Mouse (Mus musculus): Measurements from ENCODE around the gene Phka2. TPM values are rescaled to one million over a fixed set of nuclear protein-coding genes. Genes with fewer than 3 reads are reported as not detected.

Phka2 gene
- 15.7 and 19.3 TPM in 2 replicates for polyA plus RNA-seq (2014; fragmentation: Nextera tagmentation; extraction: Ambion mirVana)

- Histone ChIP-seq H3K27me3 (ENCODE audit: control insufficient read depth, insufficient read depth, low read length) (0 out of 2 replicates have a peak, but pooled peaks cover 8% of the 10 kb centered on the region), H3K9ac (ENCODE audit: low read length) (peak within 1 kb of the TSS; percentile 65), H3K27ac (replicated peaks; ENCODE audit: low read depth, low read length) (peak within 1 kb of the TSS; percentile 65), H3K36me3 (ENCODE audit: control insufficient read depth, insufficient read depth, low read length) (no peaks in the 10 kb centered on the region), H3K4me3 (ENCODE audit: low read depth, low read length) (peak within 1 kb of the TSS; percentile 46), H3K4me2 (ENCODE audit: low read depth, severe bottlenecking) (peak within 1 kb of the TSS; percentile 37), H3K9me3 (ENCODE audit: control insufficient read depth, low read length) (no peaks in the 10 kb centered on the region), H3K4me1 (ENCODE audit: control insufficient read depth, insufficient read depth, low read length) (no peaks in the 10 kb centered on the region)
- 23% methylated on average over 45 of the region's 61 CpGs for WGBS
- peak; percentile 98 for ATAC-seq (ENCODE audit: insufficient number of reproducible peaks, low FRiP score, low TSS enrichment, low read depth)
- peak; percentile 84 for DNase-seq (ENCODE audit: low spot score)
These were observed at the start of gene Phka2 for GRCm38 (mm10) chrX:160502048-160503041. Gene Phka2, plus strand, starts transcription at chrX:160502166.

DNA sequence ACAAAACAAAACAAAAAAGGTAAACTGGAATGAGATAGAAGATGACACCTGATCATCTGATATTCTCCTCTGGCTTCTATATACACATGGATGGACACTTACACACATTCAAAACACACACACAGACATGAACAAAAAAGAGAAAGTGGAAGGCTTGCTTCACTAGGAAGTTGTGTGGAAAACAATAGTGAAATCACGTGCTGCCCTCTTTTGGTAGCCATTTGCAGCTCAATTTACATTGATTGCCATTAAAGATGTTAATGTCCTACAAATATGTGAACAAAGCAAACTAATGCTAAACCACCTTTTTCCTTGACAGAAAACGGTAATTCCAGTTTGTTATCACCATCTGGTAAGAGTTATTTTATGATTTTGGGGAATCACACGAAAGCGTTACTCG lies 46.3 kb upstream of the Phka2 start:
- H3K36me3 ChIP-seq (ENCODE audit: control insufficient read depth, insufficient read depth, low read length), result no peaks in the 10 kb centered on the region
- no peak overlapping the region for H3K4me2 ChIP-seq (ENCODE audit: low read depth, severe bottlenecking)
- no peak overlapping the region for H3K4me3 ChIP-seq (ENCODE audit: low read depth, low read length)
- no peaks in the 10 kb centered on the region for H3K9me3 ChIP-seq (ENCODE audit: control insufficient read depth, low read length)
- no peak overlapping the region for H3K27ac ChIP-seq (replicated peaks; ENCODE audit: low read depth, low read length)
- ATAC-seq (ENCODE audit: insufficient number of reproducible peaks, low FRiP score, low TSS enrichment, low read depth) (no peak), DNase-seq (ENCODE audit: low spot score) (no peak)
- no peak overlapping the region for H3K9ac ChIP-seq (ENCODE audit: low read length)
- 0 out of 2 replicates have a peak, but pooled peaks cover 2% of the 10 kb centered on the region for H3K27me3 ChIP-seq (ENCODE audit: control insufficient read depth, insufficient read depth, low read length)
- 73% methylated on average over 5 of the region's 5 CpGs for WGBS
- no peaks in the 10 kb centered on the region for H3K4me1 ChIP-seq (ENCODE audit: control insufficient read depth, insufficient read depth, low read length)

DNA sequence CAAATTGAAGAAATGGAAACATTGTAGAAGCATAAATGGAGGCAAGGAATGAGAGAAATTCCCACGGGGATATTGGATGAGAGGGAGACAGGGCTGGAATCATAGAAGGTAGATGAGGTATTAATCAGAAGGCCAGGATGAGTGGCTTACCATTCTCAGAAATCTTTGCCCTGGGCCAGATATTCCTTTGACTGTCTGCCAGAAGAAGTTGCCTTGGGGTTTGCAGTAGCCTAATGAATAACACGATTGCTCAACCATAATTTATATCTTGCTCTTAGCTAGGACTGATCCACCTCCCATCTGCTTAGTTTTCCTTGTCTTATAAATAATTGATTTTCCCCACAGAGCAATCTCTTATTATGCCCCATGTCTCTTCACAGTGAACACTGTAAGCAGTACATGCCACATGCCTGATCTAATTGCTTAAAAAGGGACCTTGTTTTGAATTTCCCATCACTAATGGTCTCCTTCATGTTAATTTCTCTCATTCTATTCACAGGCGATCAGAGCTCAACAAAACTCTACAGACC lies 30.6 kb upstream of the Phka2 start:
- Histone ChIP-seq H3K27ac (replicated peaks; ENCODE audit: low read depth, low read length) (no peak overlapping the region), H3K9ac (ENCODE audit: low read length) (no peak overlapping the region), H3K9me3 (ENCODE audit: control insufficient read depth, low read length) (no peaks in the 10 kb centered on the region), H3K4me1 (ENCODE audit: control insufficient read depth, insufficient read depth, low read length) (no peaks in the 10 kb centered on the region), H3K27me3 (ENCODE audit: control insufficient read depth, insufficient read depth, low read length) (0 out of 2 replicates have a peak, but pooled peaks cover 3% of the 10 kb centered on the region), H3K4me2 (ENCODE audit: low read depth, severe bottlenecking) (no peak overlapping the region), H3K36me3 (ENCODE audit: control insufficient read depth, insufficient read depth, low read length) (no peaks in the 10 kb centered on the region), H3K4me3 (ENCODE audit: low read depth, low read length) (no peak overlapping the region)
- 91% methylated on average over 3 of the region's 3 CpGs for WGBS
- no peak for ATAC-seq (ENCODE audit: insufficient number of reproducible peaks, low FRiP score, low TSS enrichment, low read depth)
- DNase-seq (ENCODE audit: low spot score), result no peak

GRCm38 (mm10) chrX:160489784-160490183 lies 12.2 kb upstream of the Phka2 start:
- Histone ChIP-seq H3K27ac (replicated peaks; ENCODE audit: low read depth, low read length) (no peak overlapping the region), H3K4me2 (ENCODE audit: low read depth, severe bottlenecking) (no peak overlapping the region), H3K9ac (ENCODE audit: low read length) (no peak overlapping the region), H3K4me1 (ENCODE audit: control insufficient read depth, insufficient read depth, low read length) (no peaks in the 10 kb centered on the region), H3K27me3 (ENCODE audit: control insufficient read depth, insufficient read depth, low read length) (peaks cover 7% of the 10 kb centered on the region), H3K36me3 (ENCODE audit: control insufficient read depth, insufficient read depth, low read length) (no peaks in the 10 kb centered on the region), H3K4me3 (ENCODE audit: low read depth, low read length) (no peak overlapping the region), H3K9me3 (ENCODE audit: control insufficient read depth, low read length) (no peaks in the 10 kb centered on the region)
- no peak for DNase-seq (ENCODE audit: low spot score)
- ATAC-seq (ENCODE audit: insufficient number of reproducible peaks, low FRiP score, low TSS enrichment, low read depth), result no peak
- WGBS, result 78% methylated on average over 2 of the region's 2 CpGs

DNA sequence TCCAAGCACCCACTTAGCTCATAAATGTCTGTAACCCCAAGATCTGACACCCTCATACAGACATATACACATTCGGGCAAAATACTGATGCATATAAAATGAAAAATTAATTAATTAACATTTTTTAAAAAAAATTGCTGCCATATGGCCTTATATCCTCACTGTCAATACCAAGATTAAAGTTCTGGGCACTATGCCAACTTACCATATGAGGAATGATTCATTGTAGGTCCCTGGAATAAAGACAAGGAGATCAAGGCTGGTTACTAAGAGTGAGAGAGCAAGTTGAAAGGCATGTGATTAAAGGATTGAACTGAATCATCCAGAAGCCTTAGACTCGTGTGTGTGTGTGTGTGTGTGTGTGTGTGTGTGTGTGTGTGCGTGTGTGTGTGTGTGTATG lies 7.6 kb upstream of the Phka2 start:
- no peak overlapping the region for H3K4me3 ChIP-seq (ENCODE audit: low read depth, low read length)
- DNase-seq (ENCODE audit: low spot score) (no peak), ATAC-seq (ENCODE audit: insufficient number of reproducible peaks, low FRiP score, low TSS enrichment, low read depth) (no peak)
- H3K27me3 ChIP-seq (ENCODE audit: control insufficient read depth, insufficient read depth, low read length), result peaks cover 6% of the 10 kb centered on the region
- H3K9me3 ChIP-seq (ENCODE audit: control insufficient read depth, low read length), result no peaks in the 10 kb centered on the region
- H3K4me2 ChIP-seq (ENCODE audit: low read depth, severe bottlenecking), result no peak overlapping the region
- H3K36me3 ChIP-seq (ENCODE audit: control insufficient read depth, insufficient read depth, low read length), result no peaks in the 10 kb centered on the region
- H3K4me1 ChIP-seq (ENCODE audit: control insufficient read depth, insufficient read depth, low read length), result no peaks in the 10 kb centered on the region
- no peak overlapping the region for H3K27ac ChIP-seq (replicated peaks; ENCODE audit: low read depth, low read length)
- no peak overlapping the region for H3K9ac ChIP-seq (ENCODE audit: low read length)
- WGBS, result 89% methylated on average over 2 of the region's 3 CpGs

GRCm38 (mm10) chrX:160494921-160495320 lies 7.0 kb upstream of the Phka2 start:
- 65% methylated on average over 6 of the region's 6 CpGs for WGBS
- Histone ChIP-seq H3K4me2 (ENCODE audit: low read depth, severe bottlenecking) (no peak overlapping the region), H3K9me3 (ENCODE audit: control insufficient read depth, low read length) (no peaks in the 10 kb centered on the region), H3K4me1 (ENCODE audit: control insufficient read depth, insufficient read depth, low read length) (no peaks in the 10 kb centered on the region), H3K36me3 (ENCODE audit: control insufficient read depth, insufficient read depth, low read length) (no peaks in the 10 kb centered on the region), H3K4me3 (ENCODE audit: low read depth, low read length) (no peak overlapping the region), H3K27ac (replicated peaks; ENCODE audit: low read depth, low read length) (no peak overlapping the region), H3K9ac (ENCODE audit: low read length) (no peak overlapping the region), H3K27me3 (ENCODE audit: control insufficient read depth, insufficient read depth, low read length) (peaks cover 6% of the 10 kb centered on the region)
- DNase-seq (ENCODE audit: low spot score), result no peak
- ATAC-seq (ENCODE audit: insufficient number of reproducible peaks, low FRiP score, low TSS enrichment, low read depth), result no peak

- no peaks in the 10 kb centered on the region for H3K4me1 ChIP-seq (ENCODE audit: control insufficient read depth, insufficient read depth, low read length)
- ATAC-seq (ENCODE audit: insufficient number of reproducible peaks, low FRiP score, low TSS enrichment, low read depth), result no peak
- no peak overlapping the region for H3K27ac ChIP-seq (replicated peaks; ENCODE audit: low read depth, low read length)
- H3K4me2 ChIP-seq (ENCODE audit: low read depth, severe bottlenecking), result no peak overlapping the region
- DNase-seq (ENCODE audit: low spot score), result no peak
- H3K4me3 ChIP-seq (ENCODE audit: low read depth, low read length), result no peak overlapping the region
- H3K9me3 ChIP-seq (ENCODE audit: control insufficient read depth, low read length), result no peaks in the 10 kb centered on the region
- WGBS, result 77% methylated on average over 5 of the region's 5 CpGs
- no peak overlapping the region for H3K9ac ChIP-seq (ENCODE audit: low read length)
- peaks cover 6% of the 10 kb centered on the region for H3K27me3 ChIP-seq (ENCODE audit: control insufficient read depth, insufficient read depth, low read length)
- no peaks in the 10 kb centered on the region for H3K36me3 ChIP-seq (ENCODE audit: control insufficient read depth, insufficient read depth, low read length)
These were observed 5.5 kb upstream of the Phka2 start for GRCm38 (mm10) chrX:160496473-160496872.

DNA sequence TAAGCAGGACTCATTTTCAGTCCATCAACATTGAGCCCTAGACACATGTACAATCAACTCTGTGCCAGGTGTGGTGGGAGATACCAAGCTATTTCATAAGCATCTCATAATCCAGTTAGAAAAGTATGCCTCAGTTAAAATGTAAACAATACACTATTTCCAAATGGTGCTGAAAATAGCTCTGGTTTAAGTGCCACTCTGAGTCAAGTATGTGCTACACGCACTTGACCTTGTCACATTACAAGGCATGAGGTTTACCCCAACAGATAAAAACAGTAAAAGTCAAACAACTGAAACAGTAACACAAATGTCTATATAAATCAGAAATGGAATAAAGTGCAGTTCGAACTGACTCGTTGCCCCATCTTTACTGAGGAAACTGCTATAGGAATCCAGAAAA lies 871 bp upstream of the Phka2 start:
- no peaks in the 10 kb centered on the region for H3K36me3 ChIP-seq (ENCODE audit: control insufficient read depth, insufficient read depth, low read length)
- H3K4me1 ChIP-seq (ENCODE audit: control insufficient read depth, insufficient read depth, low read length), result no peaks in the 10 kb centered on the region
- ATAC-seq (ENCODE audit: insufficient number of reproducible peaks, low FRiP score, low TSS enrichment, low read depth), result no peak
- H3K4me3 ChIP-seq (ENCODE audit: low read depth, low read length), result no peak overlapping the region
- no peak overlapping the region for H3K27ac ChIP-seq (replicated peaks; ENCODE audit: low read depth, low read length)
- H3K27me3 ChIP-seq (ENCODE audit: control insufficient read depth, insufficient read depth, low read length), result 0 out of 2 replicates have a peak, but pooled peaks cover 10% of the 10 kb centered on the region
- DNase-seq (ENCODE audit: low spot score), result no peak
- no peak overlapping the region for H3K9ac ChIP-seq (ENCODE audit: low read length)
- H3K4me2 ChIP-seq (ENCODE audit: low read depth, severe bottlenecking), result no peak overlapping the region
- H3K9me3 ChIP-seq (ENCODE audit: control insufficient read depth, low read length), result no peaks in the 10 kb centered on the region
- 85% methylated on average over 3 of the region's 3 CpGs for WGBS

All from limb, embryonic 11.5 days (tissue).